8 mouse cellular contexts compared by ENCODE assay signal in the genomic region with DNA sequence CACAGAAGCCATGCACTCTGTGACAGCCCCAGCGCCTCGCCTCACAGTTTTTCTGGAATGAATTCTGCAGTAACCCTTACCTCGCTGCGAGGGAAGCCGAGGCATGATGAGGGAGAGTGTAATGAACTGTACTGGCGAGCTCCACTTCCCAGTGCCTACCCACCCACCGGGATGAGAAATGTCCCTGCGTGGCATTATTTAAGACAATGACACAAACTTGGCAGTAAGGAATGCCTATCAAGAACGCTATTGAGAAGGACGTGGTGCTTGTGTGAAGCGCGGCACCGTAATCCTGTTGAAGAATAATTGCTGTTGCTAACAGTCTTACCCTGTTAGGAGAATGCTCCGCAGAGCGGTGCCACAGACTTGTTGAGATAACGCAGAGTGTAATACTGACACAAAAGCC. TPM values are rescaled to one million over a fixed set of nuclear protein-coding genes. Genes with fewer than 3 reads are reported as not detected.
DNase-seq lines count a peak whose midpoint lies in the region; ATAC-seq and TF ChIP-seq lines count a peak whose summit lies in the region.

No protein-coding gene starts in this region.

- DNase-seq in adrenal gland, postnatal 10 days = peak; percentile 30
- no peak for DNase-seq in adrenal gland, postnatal 4 days (ENCODE audit: low spot score in 2 of 2)
- DNase-seq in lung, adult 2 months = no peak
- DNase-seq in lung, postnatal 36 days = no peak
- DNase-seq in ovary, adult 18-20 months (ENCODE audit: low spot score) = no peak

- H3K4me2 ChIP-seq in intestine, embryonic 16.5 days (ENCODE audit: low read depth, low read length) = peak overlapping the region; percentile 7; the same call in 1 of the 2 replicates
- peak overlapping the region; percentile 62 for H3K4me2 ChIP-seq in neural tube, embryonic 15.5 days

- H3K4me3 ChIP-seq in lung, adult 2 months (replicated peaks; ENCODE audit: extremely low read depth, low read depth, low read length) = peak overlapping the region; percentile 6
- H3K4me3 ChIP-seq in intestine, embryonic 16.5 days (ENCODE audit: low read length) = 0 out of 2 replicates have a peak overlapping the region, but pooled peaks have one; percentile 0
- peak overlapping the region; percentile 36 for H3K4me3 ChIP-seq in neural tube, embryonic 15.5 days (replicated peaks)

- 22% methylated on average over 16 of the region's 16 CpGs for WGBS in lung, adult 2 months
- WGBS in intestine, embryonic 16.5 days = 37% methylated on average over 16 of the region's 16 CpGs
- 7% methylated on average over 16 of the region's 16 CpGs for WGBS in neural tube, embryonic 15.5 days

- no peak for TF ChIP-seq CTCF in lung, adult 2 months (IDR thresholded peaks at IDR 0.05; ENCODE audit: insufficient read depth, low read length)

- peaks cover 11% of the 10 kb centered on the region for H3K4me1 ChIP-seq in lung, adult 2 months (ENCODE audit: control insufficient read depth, insufficient read depth, low read length)
- peaks cover 8% of the 10 kb centered on the region for H3K4me1 ChIP-seq in intestine, embryonic 16.5 days (ENCODE audit: control insufficient read depth, insufficient read depth, low read length)
- H3K4me1 ChIP-seq in neural tube, embryonic 15.5 days = peaks cover 40% of the 10 kb centered on the region

- H3K36me3 ChIP-seq in intestine, embryonic 16.5 days (ENCODE audit: control insufficient read depth, insufficient read depth, low read length) = no peaks in the 10 kb centered on the region
- no peaks in the 10 kb centered on the region for H3K36me3 ChIP-seq in neural tube, embryonic 15.5 days

- H3K9ac ChIP-seq in intestine, embryonic 16.5 days (ENCODE audit: low read depth, low read length) = no peak overlapping the region
- peak overlapping the region; percentile 47 for H3K9ac ChIP-seq in neural tube, embryonic 15.5 days (replicated peaks)

- no peaks in the 10 kb centered on the region for H3K9me3 ChIP-seq in intestine, embryonic 16.5 days (ENCODE audit: control insufficient read depth, low read length)
- H3K9me3 ChIP-seq in neural tube, embryonic 15.5 days (replicated peaks) = no peaks in the 10 kb centered on the region

- no peak for TF ChIP-seq POLR2A in lung, adult 2 months (IDR thresholded peaks at IDR 0.05; ENCODE audit: borderline replicate concordance, extremely low read depth, low read depth, low read length)

- H3K27me3 ChIP-seq in intestine, embryonic 16.5 days (replicated peaks; ENCODE audit: control insufficient read depth, insufficient read depth, low read length) = no peaks in the 10 kb centered on the region
- no peaks in the 10 kb centered on the region for H3K27me3 ChIP-seq in neural tube, embryonic 15.5 days (replicated peaks)

- ATAC-seq in intestine, embryonic 16.5 days = no peak
- ATAC-seq in neural tube, embryonic 15.5 days (ENCODE audit: low FRiP score) = peak; percentile 75
- no peak for ATAC-seq in erythroblast, adult 5-6 weeks (replicated peaks; ENCODE audit: low FRiP score, poor library complexity, severe bottlenecking)

- no peak overlapping the region for H3K27ac ChIP-seq in intestine, embryonic 16.5 days (ENCODE audit: low read length)
- H3K27ac ChIP-seq in neural tube, embryonic 15.5 days (replicated peaks) = peak overlapping the region; percentile 78

RNA-seq across cellular contexts. Expression of a gene that starts 13.2 kb away (rescaled TPM):
- 10 to 100 TPM; 62.4 to 80.4 TPM for total RNA-seq in adrenal gland, postnatal 10 days (2021)
- 100 to 1,000 TPM; 113 to 114 TPM for total RNA-seq in adrenal gland, postnatal 4 days (2021)
- 92.7 and 94.3 TPM in 2 replicates for polyA plus RNA-seq in lung, adult 2 months (2012; rRNA removed)
- 24.4 and 26.8 TPM in 2 replicates for polyA plus RNA-seq in intestine, embryonic 16.5 days (2015; fragmentation: Nextera tagmentation; extraction: Ambion mirVana)
- polyA plus RNA-seq in neural tube, embryonic 15.5 days (2015; fragmentation: Nextera tagmentation; extraction: Ambion mirVana) = 136 and 171 TPM in 2 replicates
- 0.58 and 1.3 TPM in 2 replicates for total RNA-seq in erythroblast, adult 5-6 weeks (2015; ENCODE audit: low replicate concordance)
- total RNA-seq in erythroblast, adult 5-6 weeks (2017; ENCODE audit: low replicate concordance) = 0.84 and 2.0 TPM in 2 replicates

Comparison
In these comparisons a context has a peak if more than half of its experiments do, and no peak if none do; other contexts are left out.
1. RNA of a gene that starts 13.2 kb away (total RNA-seq): 113 to 114 TPM in adrenal gland, postnatal 4 days and 62.4 to 80.4 TPM in adrenal gland, postnatal 10 days; 0.58 to 2.0 TPM in erythroblast, adult 5-6 weeks; every median in the first group is over 10 times any median in the second.
2. Peak in every context shown above with its lines, with median percentiles within 50 percentile points of each other: H3K4me3 ChIP-seq.